Mouse (Mus musculus) ZHBTc4 (cell line): ENCODE data around the gene Rbm44.

Experiments used
- DNase-seq: peaks from one replicate; pipeline ENCODE4 v3.0.0-alpha.2; 2011; ENCODE audit warnings: low read depth, low spot score

Rbm44 gene

GRCm38 (mm10) chr1:91144813-91145212 lies at the start of gene Rbm44:
Gene Rbm44 (plus strand): TSS chr1:91145089.
- DNase-seq: peak; percentile 75

DNA sequence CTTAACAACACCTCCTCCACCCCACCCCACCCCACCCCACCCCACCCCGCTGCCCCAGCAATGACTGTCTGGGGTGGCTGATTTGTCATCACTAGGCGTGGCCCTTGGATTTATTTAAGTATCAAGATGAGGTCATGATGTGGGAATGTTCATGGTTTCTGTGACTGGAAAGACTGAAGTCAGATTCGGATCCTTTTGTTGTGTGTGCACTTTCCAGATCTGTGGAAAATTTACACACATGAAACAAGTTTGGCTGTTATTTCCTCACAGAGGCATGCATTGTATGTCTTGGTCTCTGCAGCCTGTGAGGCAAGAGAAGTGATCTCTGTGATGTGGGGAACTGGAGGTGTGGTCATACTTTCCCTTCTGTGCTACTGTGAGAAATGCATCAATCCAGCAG lies 49.6 kb upstream of the Rbm44 start:
- peak; percentile 45 for DNase-seq

DNA sequence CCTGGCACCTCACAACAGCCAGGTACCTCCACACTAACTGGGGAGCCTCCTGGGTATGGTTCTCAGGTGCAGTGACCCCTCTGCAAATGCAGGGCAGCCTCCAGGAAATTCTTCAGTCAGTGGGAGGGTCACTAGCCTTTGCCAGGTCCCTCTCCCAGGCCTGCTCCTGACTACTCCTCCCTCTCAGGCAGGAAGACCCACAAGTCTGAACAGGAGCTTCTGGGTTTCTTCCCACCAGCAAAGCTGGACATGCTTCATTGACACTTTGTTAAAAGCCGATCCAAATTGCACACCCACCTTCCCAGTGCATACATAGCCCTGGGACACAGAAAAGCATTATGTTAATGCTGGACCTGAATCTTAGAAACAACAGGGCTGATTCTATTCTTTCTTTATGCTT lies 49.0 kb upstream of the Rbm44 start:
- DNase-seq: no peak

DNA sequence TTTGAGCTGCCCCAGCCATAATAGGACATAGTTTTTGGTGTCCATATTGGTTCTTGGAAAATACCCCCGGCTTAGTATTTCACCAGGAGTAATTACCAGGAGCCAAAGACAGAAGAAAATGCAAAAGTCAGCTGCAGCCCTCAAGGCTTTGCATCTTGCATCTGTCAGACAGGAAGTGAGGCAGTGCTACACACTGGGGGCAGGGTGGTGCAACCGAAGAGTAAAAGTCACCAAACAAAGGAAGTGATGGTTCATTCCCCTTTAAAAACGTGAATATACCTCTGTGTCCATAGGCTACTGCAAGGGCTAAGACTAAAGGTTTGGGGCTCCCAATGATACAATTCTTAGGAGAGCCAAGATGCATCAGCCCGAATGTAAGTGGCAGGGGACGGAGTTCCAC lies 48.4 kb upstream of the Rbm44 start:
- no peak for DNase-seq

DNA sequence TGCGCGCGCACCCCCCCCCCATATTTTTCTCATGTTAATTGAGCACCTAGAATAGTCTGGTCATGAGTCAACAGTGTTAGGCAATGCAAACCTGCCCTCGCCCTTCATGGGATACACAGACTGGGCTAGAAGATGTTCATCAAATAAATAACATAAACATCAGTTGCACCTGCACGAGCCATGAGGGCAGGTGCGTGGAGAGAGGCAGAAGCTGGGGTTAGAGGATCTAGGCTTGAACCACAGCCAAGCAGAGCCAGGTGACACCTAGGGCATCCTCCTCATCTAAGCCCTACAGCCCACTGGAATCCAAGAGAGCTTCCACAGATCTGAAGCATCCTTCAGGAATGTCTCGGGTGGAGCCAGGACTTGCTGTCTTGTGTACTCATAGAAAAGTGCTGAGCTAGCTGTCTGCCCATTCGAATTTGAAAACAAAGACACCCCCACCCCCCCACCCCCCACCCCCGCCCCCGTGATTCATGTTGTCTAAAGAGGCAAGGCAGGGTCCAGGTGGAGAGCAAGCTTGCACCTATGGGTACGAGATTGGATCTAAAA lies 47.5 kb upstream of the Rbm44 start:
- no peak for DNase-seq

DNA sequence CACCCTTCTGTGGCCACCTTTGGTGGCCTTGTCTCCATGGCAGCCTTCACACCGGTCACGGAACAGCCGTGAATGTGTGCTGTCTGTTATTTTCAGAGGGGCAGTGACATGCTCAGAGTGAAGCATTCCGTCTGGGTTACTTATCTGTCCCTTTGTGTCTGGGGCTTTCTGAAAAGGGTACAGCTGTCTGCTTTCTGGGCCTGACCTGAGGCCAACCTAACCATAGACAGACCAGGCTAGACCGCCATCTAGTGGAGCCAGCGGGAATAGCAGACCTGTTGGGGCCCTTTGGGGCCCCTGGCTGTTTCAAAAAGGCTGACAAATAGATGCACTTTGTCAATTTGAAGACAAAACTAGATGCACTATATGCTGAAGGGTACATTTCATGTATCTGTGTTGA lies 46.0 kb upstream of the Rbm44 start:
- DNase-seq: peak; percentile 74

GRCm38 (mm10) chr1:91101709-91102440 lies 43.0 kb upstream of the Rbm44 start:
- DNase-seq: no peak

- DNase-seq: no peak
Observed at GRCm38 (mm10) chr1:91103366-91103983, 41.4 kb upstream of the Rbm44 start.

DNA sequence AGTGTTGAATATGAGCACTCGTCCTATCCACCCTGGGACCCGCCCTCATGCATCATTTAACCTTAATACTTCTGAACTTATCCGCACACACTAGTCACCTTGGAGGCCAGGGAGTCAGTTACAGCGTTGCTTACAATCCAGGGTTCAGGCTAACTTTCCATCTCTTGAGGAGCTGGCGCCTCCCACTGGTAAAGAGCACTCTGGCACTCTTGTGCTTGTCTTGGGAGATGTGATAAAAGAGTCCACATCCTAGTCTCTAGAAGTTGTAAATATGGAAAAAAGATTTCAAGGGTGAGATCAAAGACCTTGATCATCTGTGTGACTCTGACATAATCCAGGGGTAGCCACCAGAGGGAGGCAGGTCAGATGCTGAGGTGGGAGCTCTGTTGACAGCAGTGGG lies 37.3 kb upstream of the Rbm44 start:
- DNase-seq: no peak

DNA sequence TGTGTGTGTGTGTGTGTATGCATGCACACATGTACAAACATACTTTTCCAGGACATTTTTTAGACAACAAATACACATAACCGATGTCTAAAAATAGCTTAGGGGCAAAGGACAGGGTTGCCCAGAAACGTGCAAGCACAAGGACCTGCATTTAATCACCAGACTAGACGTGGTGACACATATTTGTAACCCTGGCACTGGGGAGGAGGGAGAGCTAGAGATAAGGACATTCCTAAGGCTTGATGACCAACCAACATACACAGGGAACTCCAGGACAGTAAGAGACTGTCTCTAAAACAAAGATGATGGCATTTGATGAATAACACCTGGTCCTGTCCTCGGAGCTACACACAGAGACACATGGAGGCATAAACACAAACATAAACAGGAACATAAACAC lies 35.6 kb upstream of the Rbm44 start:
- no peak for DNase-seq

DNA sequence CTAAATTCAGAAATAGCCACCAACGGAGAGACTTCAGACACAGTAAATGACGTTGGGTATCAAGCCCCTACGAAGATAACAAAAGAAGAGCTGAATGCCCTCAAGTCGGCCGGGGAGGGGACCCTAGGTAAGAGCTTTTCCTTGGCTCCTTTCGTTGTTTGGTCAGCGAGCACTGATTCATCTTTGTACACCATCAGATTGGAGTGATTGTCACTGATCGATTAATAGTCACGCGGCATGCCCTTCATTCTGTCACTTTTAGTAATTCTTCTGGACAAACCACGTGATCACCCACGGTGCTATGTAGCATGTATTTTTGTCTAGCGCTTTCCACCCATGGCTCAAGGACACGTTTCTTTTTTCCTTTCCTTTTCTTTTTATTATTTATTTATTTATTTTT lies 32.7 kb upstream of the Rbm44 start:
- DNase-seq: no peak

- no peak for DNase-seq
Observed at GRCm38 (mm10) chr1:91112606-91113005, 32.3 kb upstream of the Rbm44 start.

- no peak for DNase-seq
Observed at GRCm38 (mm10) chr1:91122121-91122520, 22.8 kb upstream of the Rbm44 start.

DNA sequence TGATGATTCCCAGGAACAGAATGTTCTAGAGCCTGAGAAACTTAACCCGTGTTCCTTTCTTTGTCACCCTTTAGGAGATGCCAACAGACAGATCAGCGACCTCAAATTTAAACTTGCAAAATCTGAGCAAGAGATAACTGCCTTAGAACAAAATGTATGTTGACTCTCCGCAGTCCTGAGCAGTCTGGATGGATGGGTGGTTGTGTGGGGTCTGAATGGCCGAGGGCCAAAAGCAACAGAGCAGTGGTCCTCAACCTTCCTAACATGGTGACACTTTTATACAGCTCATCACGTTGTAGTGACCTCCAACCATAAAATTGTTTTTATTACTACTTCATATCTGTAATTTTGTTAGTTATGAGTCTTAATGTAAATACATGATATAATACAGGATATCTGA lies 21.9 kb upstream of the Rbm44 start:
- no peak for DNase-seq

GRCm38 (mm10) chr1:91123466-91123865 lies 21.4 kb upstream of the Rbm44 start:
- no peak for DNase-seq

- DNase-seq: peak; percentile 40
Observed at GRCm38 (mm10) chr1:91128849-91129248, 16.0 kb upstream of the Rbm44 start.

DNA sequence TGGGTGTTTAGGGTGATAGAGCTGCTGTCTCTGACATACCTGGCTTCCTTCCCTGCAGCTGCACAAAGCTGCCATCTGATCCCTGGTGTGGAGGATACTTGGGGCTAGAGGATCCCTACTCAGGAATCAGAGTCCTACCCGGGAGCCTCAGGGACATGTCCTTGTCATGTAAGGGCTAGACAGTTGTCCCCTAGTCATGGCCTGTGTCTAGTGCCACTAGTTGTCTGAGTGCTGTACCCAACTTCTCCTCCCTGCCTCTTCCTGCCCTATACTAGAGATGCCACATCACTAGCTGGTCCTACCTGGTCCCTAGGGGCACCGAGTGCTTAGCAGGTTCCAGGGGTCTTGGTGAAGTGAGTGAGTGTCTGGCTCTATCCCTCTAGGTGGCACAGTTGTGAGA lies 7.9 kb upstream of the Rbm44 start:
- no peak for DNase-seq

DNA sequence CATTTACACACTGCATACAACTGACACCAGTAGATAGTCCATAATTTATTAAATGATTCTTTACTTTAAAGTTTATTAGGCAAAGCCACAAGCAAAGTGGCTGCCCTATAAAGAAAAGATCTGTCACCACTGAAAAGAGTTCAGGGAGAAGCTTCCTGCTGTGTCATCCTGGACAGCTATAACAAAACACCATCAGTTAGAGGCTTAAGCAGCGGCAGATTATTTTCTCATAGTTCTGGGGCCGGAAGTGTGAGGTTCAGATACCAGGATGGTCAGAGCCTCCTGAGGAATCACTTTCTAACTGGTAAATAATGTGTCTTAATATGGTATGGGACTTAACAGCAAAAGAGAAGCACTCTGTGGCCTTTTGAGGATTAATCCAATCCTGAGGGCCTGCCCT lies 6.6 kb downstream of the Rbm44 start:
- no peak for DNase-seq

- no peak for DNase-seq
Observed at GRCm38 (mm10) chr1:91166798-91167197, 21.9 kb downstream of the Rbm44 start.

DNA sequence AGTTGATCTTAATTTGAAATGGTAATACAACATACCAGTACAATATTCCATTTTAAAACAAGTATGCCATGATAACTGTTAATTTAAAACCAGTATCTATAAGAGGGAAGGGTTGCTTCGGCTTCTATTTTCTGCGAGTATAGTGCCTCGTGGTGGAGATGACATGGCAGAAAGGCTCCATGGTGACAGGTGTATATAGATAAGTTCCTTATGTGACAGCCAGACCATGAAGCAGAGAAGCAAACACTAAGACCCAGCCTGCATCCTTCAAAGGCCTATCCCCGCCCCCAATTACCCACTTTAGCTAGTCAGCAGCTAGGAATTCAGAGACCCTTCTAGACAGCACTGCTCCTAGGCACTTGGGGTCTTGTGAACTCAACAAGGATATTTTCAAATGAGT lies 24.3 kb downstream of the Rbm44 start:
- no peak for DNase-seq

- no peak for DNase-seq
Observed at GRCm38 (mm10) chr1:91174796-91175195, 29.9 kb downstream of the Rbm44 start.

DNA sequence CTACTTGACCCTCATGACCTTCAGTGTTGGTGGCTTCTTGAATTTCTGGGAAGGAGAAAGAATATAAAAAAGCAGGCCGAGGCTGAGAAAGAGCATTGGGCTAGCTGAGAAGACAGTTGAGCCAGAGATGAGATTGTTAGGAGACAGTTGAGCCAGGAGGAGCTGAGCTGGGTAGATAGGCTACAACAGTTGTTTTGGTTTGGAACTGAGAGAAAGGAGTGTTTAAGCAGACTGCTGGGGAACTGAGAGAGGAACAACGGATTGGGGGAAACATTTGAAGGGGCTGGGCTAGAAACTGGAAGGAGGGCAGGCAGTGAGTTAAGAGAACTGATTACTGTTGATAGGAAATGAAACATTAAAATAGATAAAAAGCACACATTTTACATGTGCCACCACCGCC lies 31.1 kb downstream of the Rbm44 start:
- DNase-seq: no peak

DNA sequence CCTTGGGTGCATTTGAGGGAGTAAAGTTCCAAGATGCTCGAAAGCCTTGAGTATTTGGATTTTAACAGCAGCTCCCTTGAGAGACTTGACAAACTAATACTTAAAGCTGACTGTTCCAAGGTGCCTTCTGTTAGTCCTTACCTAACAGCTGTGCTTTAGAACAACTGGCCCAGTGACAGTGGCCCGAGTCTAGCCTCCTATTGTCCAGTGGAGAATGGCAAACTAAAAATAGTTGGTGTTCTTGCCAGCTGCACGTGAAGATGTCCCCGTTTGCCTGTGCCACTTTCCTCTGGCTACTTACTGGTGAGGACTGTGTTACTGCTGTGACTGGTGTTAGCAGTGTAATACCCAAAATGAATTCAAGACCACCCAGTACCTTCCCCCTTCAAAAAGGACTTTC lies 32.0 kb downstream of the Rbm44 start:
- no peak for DNase-seq
